Mouse (Mus musculus): Measurements from ENCODE around the gene 4930404H24Rik. TPM values are rescaled to one million over a fixed set of nuclear protein-coding genes. Genes with fewer than 3 reads are reported as not detected.

4930404H24Rik gene
- polyA plus RNA-seq, 1 experiment from 2014 or later, result not detected

- Histone ChIP-seq H3K9me3 (no peaks in the 10 kb centered on the region), H3K36me3 (no peaks in the 10 kb centered on the region), H3K27me3 (no peaks in the 10 kb centered on the region), H3K27ac (replicated peaks) (peak overlapping the region; percentile 16), H3K4me3 (no peak overlapping the region), H3K4me1 (peaks cover 8% of the 10 kb centered on the region), H3K9ac (replicated peaks) (no peak overlapping the region), H3K4me2 (replicated peaks) (no peak overlapping the region)
- WGBS, result 3% methylated on average over 4 of the region's 4 CpGs
- 0 out of 2 replicates have a peak, but pooled peaks have one; percentile 35 for ATAC-seq (replicated peaks)
Observed at GRCm38 (mm10) chr2:153457467-153457866, 35.1 kb upstream of the 4930404H24Rik start.

GRCm38 (mm10) chr2:153458022-153458441 lies 34.6 kb upstream of the 4930404H24Rik start:
- no peak for ATAC-seq (replicated peaks)
- H3K4me3 ChIP-seq, result no peak overlapping the region
- H3K9me3 ChIP-seq, result no peaks in the 10 kb centered on the region
- no peaks in the 10 kb centered on the region for H3K27me3 ChIP-seq
- WGBS, result 48% methylated on average over 3 of the region's 3 CpGs
- peaks cover 8% of the 10 kb centered on the region for H3K4me1 ChIP-seq
- no peak overlapping the region for H3K4me2 ChIP-seq (replicated peaks)
- H3K27ac ChIP-seq (replicated peaks), result peak overlapping the region; percentile 16
- H3K9ac ChIP-seq (replicated peaks), result no peak overlapping the region
- H3K36me3 ChIP-seq, result no peaks in the 10 kb centered on the region

GRCm38 (mm10) chr2:153463257-153463656 lies 29.3 kb upstream of the 4930404H24Rik start:
- Histone ChIP-seq H3K27me3 (no peaks in the 10 kb centered on the region), H3K4me3 (no peak overlapping the region), H3K27ac (replicated peaks) (no peak overlapping the region), H3K9ac (replicated peaks) (no peak overlapping the region), H3K9me3 (no peaks in the 10 kb centered on the region), H3K36me3 (0 out of 2 replicates have a peak, but pooled peaks cover 2% of the 10 kb centered on the region), H3K4me1 (no peaks in the 10 kb centered on the region), H3K4me2 (replicated peaks) (no peak overlapping the region)
- WGBS, result 80% methylated on average over 3 of the region's 3 CpGs
- no peak for ATAC-seq (replicated peaks)

GRCm38 (mm10) chr2:153467372-153467771 lies 25.2 kb upstream of the 4930404H24Rik start:
- WGBS, result 86% methylated on average over 1 of the region's 1 CpGs
- peaks cover 14% of the 10 kb centered on the region for H3K4me1 ChIP-seq
- H3K36me3 ChIP-seq, result 0 out of 2 replicates have a peak, but pooled peaks cover 2% of the 10 kb centered on the region
- no peak overlapping the region for H3K27ac ChIP-seq (replicated peaks)
- no peak for ATAC-seq (replicated peaks)
- H3K27me3 ChIP-seq, result no peaks in the 10 kb centered on the region
- no peak overlapping the region for H3K9ac ChIP-seq (replicated peaks)
- H3K4me2 ChIP-seq (replicated peaks), result no peak overlapping the region
- H3K9me3 ChIP-seq, result no peaks in the 10 kb centered on the region
- H3K4me3 ChIP-seq, result no peak overlapping the region

DNA sequence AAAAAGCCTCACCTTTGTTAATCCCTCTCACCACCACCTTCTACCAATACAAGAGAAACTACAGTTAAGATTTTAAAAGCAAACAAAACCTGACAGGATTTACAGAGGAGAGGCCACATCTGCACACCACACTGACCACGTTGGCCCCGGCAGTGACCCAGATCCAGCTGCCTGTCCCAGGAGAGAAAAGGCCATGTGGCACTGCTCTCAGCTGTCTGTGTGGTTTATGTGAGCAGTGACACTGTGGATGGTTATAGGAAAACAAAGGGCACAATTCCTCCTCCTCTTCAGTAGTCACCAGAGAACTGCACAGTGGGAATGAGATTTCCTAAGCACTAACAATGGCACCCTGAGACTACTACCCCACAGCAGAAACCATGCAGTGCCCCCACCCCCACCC lies 23.3 kb upstream of the 4930404H24Rik start:
- WGBS, result 52% methylated on average over 2 of the region's 2 CpGs
- peaks cover 14% of the 10 kb centered on the region for H3K4me1 ChIP-seq
- no peak overlapping the region for H3K4me2 ChIP-seq (replicated peaks)
- no peaks in the 10 kb centered on the region for H3K9me3 ChIP-seq
- no peaks in the 10 kb centered on the region for H3K36me3 ChIP-seq
- no peak overlapping the region for H3K4me3 ChIP-seq
- peak overlapping the region; percentile 17; the same call in 1 of the 2 replicates for H3K27ac ChIP-seq (replicated peaks)
- no peak overlapping the region for H3K9ac ChIP-seq (replicated peaks)
- no peaks in the 10 kb centered on the region for H3K27me3 ChIP-seq
- no peak for ATAC-seq (replicated peaks)

DNA sequence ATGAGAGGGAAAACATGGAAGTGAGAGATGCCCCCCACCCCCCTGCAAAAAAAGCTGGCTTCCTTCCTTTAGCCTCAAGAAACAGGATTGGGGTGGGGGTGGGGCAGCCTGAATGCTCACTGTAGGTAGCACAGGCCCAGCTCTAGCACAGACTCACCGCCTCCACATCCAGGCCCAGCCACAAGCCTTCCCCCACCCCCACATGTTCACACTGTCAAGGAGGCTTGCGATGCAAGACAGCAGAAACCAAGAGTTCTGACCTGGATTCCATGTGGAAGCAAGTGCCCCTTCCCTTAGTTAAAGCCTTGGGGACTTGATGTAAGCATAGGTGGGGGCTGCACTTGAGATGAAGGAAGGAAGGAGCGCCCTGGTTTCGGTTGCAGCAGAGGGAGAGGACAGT lies 22.8 kb upstream of the 4930404H24Rik start:
- Histone ChIP-seq H3K4me1 (peaks cover 15% of the 10 kb centered on the region), H3K4me3 (no peak overlapping the region), H3K4me2 (replicated peaks) (no peak overlapping the region), H3K27ac (replicated peaks) (0 out of 2 replicates have a peak overlapping the region, but pooled peaks have one; percentile 17), H3K9me3 (no peaks in the 10 kb centered on the region), H3K27me3 (no peaks in the 10 kb centered on the region), H3K36me3 (no peaks in the 10 kb centered on the region), H3K9ac (replicated peaks) (no peak overlapping the region)
- ATAC-seq (replicated peaks), result 0 out of 2 replicates have a peak, but pooled peaks have one; percentile 53
- 50% methylated on average over 4 of the region's 4 CpGs for WGBS

DNA sequence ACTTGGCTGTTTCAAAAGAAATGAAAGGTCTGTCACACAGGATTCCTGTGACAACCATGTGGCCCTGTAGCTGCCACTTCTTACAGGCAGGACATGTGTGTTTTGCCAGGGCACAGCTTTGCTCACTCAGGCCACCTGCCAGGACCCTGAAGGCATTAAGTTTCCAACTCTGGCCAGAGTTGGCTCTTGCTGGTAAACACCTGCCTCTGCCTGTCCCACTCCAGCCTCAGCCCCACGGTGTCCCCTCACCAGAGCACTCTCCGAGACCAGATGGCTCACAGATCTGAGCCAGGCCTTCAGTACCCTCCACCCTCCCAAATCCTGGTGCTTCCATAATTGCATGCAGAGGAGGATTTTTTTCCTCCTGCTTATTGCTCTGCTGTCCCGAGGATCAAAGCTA lies 21.6 kb upstream of the 4930404H24Rik start:
- 29% methylated on average over 3 of the region's 3 CpGs for WGBS
- H3K4me3 ChIP-seq, result no peak overlapping the region

DNA sequence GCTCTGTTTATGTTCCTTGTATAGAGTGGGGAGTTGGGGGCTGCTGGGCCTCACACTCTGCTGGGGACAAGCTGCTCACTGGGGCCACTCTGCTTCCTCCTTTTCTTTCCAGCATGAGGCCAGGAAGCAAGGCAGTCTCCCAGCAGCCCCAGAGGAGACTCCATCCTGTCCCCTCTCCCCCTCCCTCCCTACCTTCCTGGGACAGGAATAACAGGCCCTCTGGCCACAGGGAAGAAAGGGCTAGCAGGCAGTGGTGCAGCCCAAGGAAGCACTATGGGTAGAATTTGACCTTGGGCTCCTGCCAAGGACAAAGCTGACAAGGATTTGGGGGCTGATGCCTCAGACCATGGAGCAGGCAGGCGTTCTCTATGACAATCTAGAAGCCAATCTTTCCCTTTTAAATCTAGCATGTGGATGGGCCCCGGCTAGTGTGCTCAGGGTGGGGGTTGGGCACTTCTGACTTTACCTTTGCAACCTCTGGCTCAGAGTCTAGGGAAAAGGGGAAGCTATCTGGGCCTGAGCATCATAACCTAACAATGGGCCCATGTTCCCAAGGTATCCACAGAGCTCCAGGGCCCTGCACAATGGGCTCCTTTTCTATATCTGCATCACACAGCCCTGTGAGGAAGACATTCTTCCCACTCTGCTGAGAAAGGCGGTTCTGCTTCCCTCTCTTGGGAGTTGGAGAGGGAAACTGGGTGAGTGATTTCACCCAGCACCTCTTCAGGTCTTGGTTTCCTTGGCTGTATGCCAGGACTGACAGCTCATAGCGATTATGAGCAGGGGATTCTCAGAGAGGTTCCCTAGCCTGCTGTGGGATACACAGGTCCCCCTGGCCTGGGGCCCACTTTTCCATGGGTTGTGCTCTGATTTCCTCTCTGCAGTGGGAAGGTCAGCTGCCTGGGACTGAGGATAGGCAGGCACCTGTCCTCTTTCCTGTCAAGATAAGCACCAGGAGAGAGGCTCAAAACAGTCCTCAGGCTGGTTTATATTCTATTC lies 17.2 kb upstream of the 4930404H24Rik start:
- H3K9me3 ChIP-seq, result no peaks in the 10 kb centered on the region
- H3K4me3 ChIP-seq, result no peak overlapping the region
- H3K36me3 ChIP-seq, result no peaks in the 10 kb centered on the region
- no peak for ATAC-seq (replicated peaks)
- WGBS, result 34% methylated on average over 4 of the region's 4 CpGs
- 0 out of 2 replicates have a peak overlapping the region, but pooled peaks have one; percentile 12 for H3K9ac ChIP-seq (replicated peaks)
- H3K4me1 ChIP-seq, result peaks cover 19% of the 10 kb centered on the region
- no peaks in the 10 kb centered on the region for H3K27me3 ChIP-seq
- H3K4me2 ChIP-seq (replicated peaks), result no peak overlapping the region
- peak overlapping the region; percentile 42 for H3K27ac ChIP-seq (replicated peaks)

More for the DNA sequence above, 21.6 kb upstream of the 4930404H24Rik start:
- Histone ChIP-seq H3K9me3 (no peaks in the 10 kb centered on the region), H3K4me1 (peaks cover 27% of the 10 kb centered on the region), H3K27me3 (no peaks in the 10 kb centered on the region), H3K4me2 (replicated peaks) (no peak overlapping the region), H3K36me3 (no peaks in the 10 kb centered on the region), H3K27ac (replicated peaks) (peak overlapping the region; percentile 23; the same call in 1 of the 2 replicates), H3K9ac (replicated peaks) (no peak overlapping the region)
- ATAC-seq (replicated peaks), result peak; percentile 29; the same call in 1 of the 2 replicates

GRCm38 (mm10) chr2:153478583-153478982 lies 14.0 kb upstream of the 4930404H24Rik start:
- no peak overlapping the region for H3K27ac ChIP-seq (replicated peaks)
- peak; percentile 51 for ATAC-seq (replicated peaks)
- no peaks in the 10 kb centered on the region for H3K36me3 ChIP-seq
- H3K27me3 ChIP-seq, result no peaks in the 10 kb centered on the region
- no peak overlapping the region for H3K9ac ChIP-seq (replicated peaks)
- H3K9me3 ChIP-seq, result no peaks in the 10 kb centered on the region
- peaks cover 35% of the 10 kb centered on the region for H3K4me1 ChIP-seq
- H3K4me3 ChIP-seq, result no peak overlapping the region
- no peak overlapping the region for H3K4me2 ChIP-seq (replicated peaks)
- WGBS, result 6% methylated on average over 4 of the region's 4 CpGs

- no peaks in the 10 kb centered on the region for H3K9me3 ChIP-seq
- no peak overlapping the region for H3K4me2 ChIP-seq (replicated peaks)
- no peaks in the 10 kb centered on the region for H3K36me3 ChIP-seq
- WGBS, result 91% methylated on average over 1 of the region's 1 CpGs
- no peaks in the 10 kb centered on the region for H3K27me3 ChIP-seq
- ATAC-seq (replicated peaks), result no peak
- peaks cover 44% of the 10 kb centered on the region for H3K4me1 ChIP-seq
- no peak overlapping the region for H3K27ac ChIP-seq (replicated peaks)
- no peak overlapping the region for H3K4me3 ChIP-seq
- no peak overlapping the region for H3K9ac ChIP-seq (replicated peaks)
Observed at GRCm38 (mm10) chr2:153479486-153479885, 13.1 kb upstream of the 4930404H24Rik start.

GRCm38 (mm10) chr2:153481108-153481860 lies 11.3 kb upstream of the 4930404H24Rik start:
- Histone ChIP-seq H3K27me3 (no peaks in the 10 kb centered on the region), H3K27ac (replicated peaks) (no peak overlapping the region), H3K4me3 (no peak overlapping the region), H3K9me3 (no peaks in the 10 kb centered on the region), H3K4me2 (replicated peaks) (no peak overlapping the region), H3K36me3 (no peaks in the 10 kb centered on the region), H3K4me1 (peaks cover 34% of the 10 kb centered on the region), H3K9ac (replicated peaks) (no peak overlapping the region)
- WGBS, result 68% methylated on average over 7 of the region's 7 CpGs
- no peak for ATAC-seq (replicated peaks)

- no peak overlapping the region for H3K9ac ChIP-seq (replicated peaks)
- no peak for ATAC-seq (replicated peaks)
Observed at GRCm38 (mm10) chr2:153481861-153482120, 10.8 kb upstream of the 4930404H24Rik start.

More at GRCm38 (mm10) chr2:153481861-153482120, 10.8 kb upstream of the 4930404H24Rik start:
- H3K4me1 ChIP-seq, result peaks cover 34% of the 10 kb centered on the region
- H3K27ac ChIP-seq (replicated peaks), result no peak overlapping the region
- H3K27me3 ChIP-seq, result no peaks in the 10 kb centered on the region
- H3K4me3 ChIP-seq, result no peak overlapping the region
- H3K9me3 ChIP-seq, result no peaks in the 10 kb centered on the region
- no peaks in the 10 kb centered on the region for H3K36me3 ChIP-seq
- H3K4me2 ChIP-seq (replicated peaks), result no peak overlapping the region
- WGBS, result 57% methylated on average over 2 of the region's 2 CpGs

Data from forebrain, embryonic 15.5 days (tissue).